Mouse (Mus musculus) CH12.LX (cell line): Measurements from ENCODE around the gene Rtel1.

Source experiments
- CTCF ChIP-seq, 2 experiments: IDR thresholded peaks in 1 of 2; conservative IDR thresholded peaks in 1 of 2; 2 replicates each; pipeline ENCODE4 v1.5.1; 2011 to 2012; ENCODE audit warnings: low read depth in 2 of 2, low read length in 2 of 2, improper control_type of control experiment in 1 of 2, inconsistent platforms in 1 of 2, mild to moderate bottlenecking in 1 of 2, moderate library complexity in 1 of 2
- E2F4 ChIP-seq: IDR thresholded peaks from 2 replicates; pipeline ENCODE4 v1.6.1; 2011; ENCODE audit warnings: low read depth, low read length, improper control_type of control experiment; ENCODE audit not compliant: insufficient replicate concordance
- NRF1 ChIP-seq: IDR thresholded peaks from 2 replicates; pipeline ENCODE4 v1.6.1; 2014; ENCODE audit warnings: low read depth, mild to moderate bottlenecking, inconsistent platforms, low read length, improper control_type of control experiment, moderate library complexity
- POLR2A ChIP-seq: IDR thresholded peaks from 2 replicates; pipeline ENCODE4 v1.6.1; 2011; ENCODE audit warnings: low read depth, mild to moderate bottlenecking, improper control_type of control experiment, low read length
- TCF12 ChIP-seq: IDR thresholded peaks from 2 replicates; pipeline ENCODE4 v1.6.1; 2014; ENCODE audit warnings: low read depth, mild to moderate bottlenecking, inconsistent platforms, low read length, improper control_type of control experiment

DNA sequence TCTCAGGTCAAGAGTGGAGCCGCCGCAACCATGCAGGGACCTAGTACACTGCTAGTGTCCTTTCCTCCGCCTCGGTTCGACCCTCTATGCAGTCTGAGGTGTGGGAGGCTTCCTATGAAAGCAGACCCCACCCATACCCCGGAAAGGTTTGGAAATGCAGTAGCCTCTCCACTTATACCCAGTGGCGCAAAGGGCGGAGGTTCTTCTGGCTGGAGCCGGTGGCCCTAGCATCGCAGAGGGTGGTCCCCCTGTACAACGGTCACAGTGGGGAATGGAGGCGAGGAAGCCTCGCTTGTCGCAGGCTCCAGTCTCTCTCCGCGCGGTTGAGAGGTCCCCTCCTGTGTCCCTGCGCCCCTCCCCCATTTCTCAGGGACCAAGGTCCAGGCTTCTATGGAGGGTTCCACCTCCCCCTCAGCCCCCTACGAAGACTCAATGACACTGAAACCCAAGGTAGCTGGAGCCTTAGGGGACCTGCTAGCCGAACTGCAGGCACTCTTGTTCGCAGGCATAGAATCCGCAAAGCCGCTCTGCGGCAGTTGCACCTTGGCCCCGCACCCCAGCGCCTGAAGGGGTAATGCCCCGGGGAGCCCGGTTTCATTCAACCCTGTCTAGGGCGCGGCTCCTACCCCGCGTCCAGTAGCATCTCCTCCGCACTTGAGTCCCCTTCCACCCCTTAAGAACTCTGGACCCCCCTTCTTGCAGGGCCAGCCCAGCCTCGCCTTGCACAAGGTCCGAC lies 6.0 kb upstream of the Rtel1 start:
- no peak for TF ChIP-seq NRF1
- no peak for TF ChIP-seq E2F4
- TF ChIP-seq POLR2A = no peak
- TF ChIP-seq CTCF (conservative IDR thresholded peaks at IDR 0.05 in 1 of 2, IDR thresholded peaks at IDR 0.05 in 1 of 2; ENCODE audit: low read depth in 2 of 2, low read length in 2 of 2) = no peak
- no peak for TF ChIP-seq TCF12
